Mouse (Mus musculus): ENCODE results near the gene Zfp90.

GRCm38 (mm10) chr8:106452701-106453481, 37.8 kb downstream of the Zfp90 start:
- no peak for TF ChIP-seq REST (IDR thresholded peaks at IDR 0.05; ENCODE audit: insufficient read depth, insufficient read length)
- TF ChIP-seq E2F4 (IDR thresholded peaks at IDR 0.05; ENCODE audit: insufficient read depth), result no peak

All from myocyte (in vitro differentiated cells).